Mouse (Mus musculus): ENCODE measurements around the gene Mbip.

GRCm38 (mm10) chr12:56332475-56332874 lies 13.2 kb downstream of the Mbip start:
- TF ChIP-seq POLR2A (IDR thresholded peaks at IDR 0.05; ENCODE audit: insufficient read depth, low read depth, low read length) (no peak), CTCF (IDR thresholded peaks at IDR 0.05; ENCODE audit: insufficient read depth, low read depth, low read length) (no peak)

Measured in olfactory bulb, adult 2 months (tissue).